Mouse (Mus musculus) A20 (cell line): ENCODE results near the gene Ak9.

Source experiments
- DNase-seq: peaks from one replicate; pipeline ENCODE4 v3.0.0-alpha.2; 2011; ENCODE audit warnings: low read depth, low spot score

Gene Ak9

GRCm38 (mm10) chr10:41303639-41304444, at the start of gene Ak9:
Gene Ak9, plus strand, starts transcription at chr10:41303980.
- peak; percentile 94 for DNase-seq

DNA sequence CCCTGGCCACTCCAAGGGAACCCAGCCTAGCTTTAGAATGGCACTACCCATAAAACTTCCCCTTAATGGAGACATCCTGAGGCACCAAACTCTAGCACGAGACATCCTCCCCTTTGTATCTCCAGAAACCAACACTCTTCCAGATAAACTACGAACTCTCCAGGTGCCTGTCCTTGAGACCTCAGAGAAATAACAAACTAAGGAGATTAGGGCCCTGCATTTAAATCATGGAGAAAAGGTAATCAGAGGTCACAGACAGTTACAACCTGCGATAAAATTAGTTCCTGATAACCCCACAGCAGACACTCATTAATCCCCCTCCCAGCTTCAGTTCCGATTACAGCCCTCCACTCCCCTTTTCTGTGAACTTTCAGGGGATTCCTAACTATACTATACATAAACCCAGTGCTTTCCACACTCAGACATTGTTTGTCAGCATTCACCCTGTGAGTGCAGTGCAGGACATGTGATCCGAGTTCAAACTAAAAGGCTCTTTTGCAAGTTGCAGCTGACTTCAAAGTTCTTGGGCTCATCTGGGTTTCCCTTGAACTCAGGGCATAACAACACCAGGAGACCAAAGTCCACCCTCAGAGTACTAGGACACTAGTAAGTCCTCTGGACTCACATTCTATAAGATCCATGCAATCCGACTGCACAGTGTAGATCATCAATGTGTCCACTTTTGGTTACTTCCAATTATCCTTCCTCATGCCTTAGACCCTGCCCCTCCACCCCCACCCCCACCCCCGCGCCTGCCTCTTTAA, 43.4 kb upstream of the Ak9 start:
- DNase-seq = no peak

DNA sequence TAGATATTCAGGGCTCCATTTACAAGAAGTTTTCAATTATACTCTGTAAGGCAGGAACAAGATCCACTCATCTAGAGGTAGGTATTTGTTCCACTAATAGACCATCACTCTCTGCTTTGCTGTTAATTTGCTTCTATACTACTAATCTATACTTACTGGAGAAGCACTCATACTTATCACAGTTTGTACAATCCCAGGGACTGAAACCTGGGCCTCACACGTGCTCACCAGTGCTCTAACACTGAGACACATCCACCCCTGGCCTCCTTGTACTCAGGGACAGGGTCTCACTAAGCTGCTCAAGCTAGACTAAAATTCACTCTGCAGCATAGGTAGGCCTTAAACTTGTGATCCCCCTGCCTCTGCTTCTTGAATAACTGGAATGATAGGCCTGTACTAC, 42.6 kb upstream of the Ak9 start:
- DNase-seq = no peak

- DNase-seq = no peak
Observed at GRCm38 (mm10) chr10:41261889-41262288, 41.9 kb upstream of the Ak9 start.

- DNase-seq = peak; percentile 29
Observed at GRCm38 (mm10) chr10:41271860-41272259, 31.9 kb upstream of the Ak9 start.

DNA sequence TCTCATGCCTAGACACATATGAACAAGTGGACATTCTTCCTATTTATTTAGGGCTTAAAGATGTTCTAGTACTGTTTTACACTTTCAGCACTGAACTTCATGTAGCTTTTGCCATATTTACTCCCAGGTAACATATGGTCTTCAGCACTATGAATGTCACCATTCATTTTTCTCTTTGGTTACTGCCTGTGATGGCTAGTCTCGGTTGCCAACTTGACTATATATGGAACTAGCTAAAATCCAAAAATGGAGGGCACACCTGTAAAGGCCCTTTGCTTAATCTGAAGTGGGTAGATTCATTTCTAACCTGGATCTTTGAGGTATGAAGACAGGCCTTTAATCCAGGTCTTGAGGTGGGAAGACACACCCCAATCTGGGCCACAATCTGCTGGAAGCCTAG, 28.9 kb upstream of the Ak9 start:
- DNase-seq = no peak

DNA sequence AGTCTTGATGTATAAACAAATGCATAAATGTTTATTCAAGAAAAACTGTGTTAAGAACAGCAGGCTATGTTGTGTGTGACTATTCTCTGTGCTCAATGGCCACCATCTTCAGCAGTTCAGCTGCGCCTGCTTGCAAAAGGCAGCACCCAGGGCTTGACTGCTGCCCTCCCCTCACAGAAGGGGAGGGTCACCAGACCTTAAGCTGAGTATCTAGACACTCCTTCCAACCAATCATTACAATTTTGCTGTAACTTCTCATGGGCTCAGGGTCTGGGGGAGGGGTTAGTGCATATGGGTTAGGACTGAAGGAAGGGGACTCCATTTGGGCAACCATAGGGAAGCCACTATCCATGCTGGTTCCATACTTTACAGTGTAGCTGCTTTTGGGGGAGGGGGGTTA, 25.0 kb upstream of the Ak9 start:
- DNase-seq = no peak

DNA sequence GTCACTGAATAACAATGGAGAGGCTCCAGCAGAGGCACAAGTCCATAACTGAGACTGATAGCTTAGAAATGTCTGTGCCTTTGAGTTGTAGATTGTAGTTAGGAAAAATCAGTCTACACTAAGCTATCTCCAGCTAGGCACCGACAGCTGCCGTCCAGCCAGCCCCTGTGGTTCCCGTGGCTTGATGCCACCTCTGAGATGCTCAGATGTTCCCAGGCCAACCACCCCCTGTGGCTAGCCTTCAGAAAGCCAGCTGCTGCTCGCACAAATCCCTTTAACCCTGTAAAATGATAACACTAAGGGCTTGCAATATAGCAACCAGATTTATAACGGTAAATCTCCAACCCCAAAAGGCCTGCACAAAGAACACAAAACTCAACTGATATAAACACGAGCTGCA, 23.6 kb upstream of the Ak9 start:
- DNase-seq = no peak

GRCm38 (mm10) chr10:41280796-41281195, 23.0 kb upstream of the Ak9 start:
- no peak for DNase-seq

GRCm38 (mm10) chr10:41282086-41282485, 21.7 kb upstream of the Ak9 start:
- DNase-seq = no peak

DNA sequence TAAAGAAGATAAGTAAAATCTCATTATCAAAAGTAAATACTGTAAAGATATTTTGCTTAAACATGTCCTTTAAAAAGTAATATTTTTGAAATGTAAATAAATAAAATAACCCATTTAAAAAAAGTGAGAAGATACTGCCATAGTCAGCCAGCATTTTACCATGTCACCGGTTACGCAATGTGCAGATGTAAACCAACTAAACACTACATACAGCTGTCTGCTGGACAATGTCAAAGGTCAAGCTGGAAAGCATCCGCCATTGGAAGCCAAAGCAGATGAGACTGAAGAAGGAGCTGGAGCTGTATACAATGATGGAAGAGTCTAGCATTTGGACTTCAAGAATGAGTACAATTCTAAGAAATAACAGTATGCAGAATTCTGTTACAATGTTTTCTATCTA, 16.2 kb upstream of the Ak9 start:
- no peak for DNase-seq

GRCm38 (mm10) chr10:41288074-41288473, 15.7 kb upstream of the Ak9 start:
- no peak for DNase-seq

DNA sequence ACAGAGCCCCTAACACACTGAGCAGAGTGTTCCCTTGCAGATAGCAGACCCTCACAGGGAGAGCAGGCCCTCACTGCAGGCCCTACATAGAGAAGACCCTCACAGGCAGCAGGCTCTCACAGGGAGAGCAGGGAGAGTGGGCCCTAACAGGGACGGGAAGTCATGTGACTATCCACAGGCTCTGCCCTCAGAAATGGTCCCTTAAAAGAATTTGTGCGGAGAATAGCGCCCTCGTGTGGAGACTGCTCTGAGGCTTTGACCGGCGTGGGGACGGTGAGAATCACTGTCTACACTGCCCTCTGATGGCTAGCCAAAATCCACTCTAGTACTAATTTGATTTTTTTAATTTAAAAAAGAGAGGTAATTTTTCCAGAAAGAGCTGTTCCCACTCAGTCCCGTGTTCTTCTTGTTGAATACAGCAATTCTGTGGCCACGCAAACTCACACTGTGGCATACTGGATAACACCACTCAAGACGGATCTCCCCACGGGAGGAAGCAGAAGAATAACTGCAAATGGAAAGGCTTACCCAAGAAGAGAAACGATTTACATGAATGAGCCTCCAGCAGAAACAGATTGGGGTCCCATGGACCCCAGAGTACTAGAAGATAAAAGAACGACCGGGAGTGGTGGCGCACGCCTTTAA, 14.9 kb upstream of the Ak9 start:
- DNase-seq = peak; percentile 85

DNA sequence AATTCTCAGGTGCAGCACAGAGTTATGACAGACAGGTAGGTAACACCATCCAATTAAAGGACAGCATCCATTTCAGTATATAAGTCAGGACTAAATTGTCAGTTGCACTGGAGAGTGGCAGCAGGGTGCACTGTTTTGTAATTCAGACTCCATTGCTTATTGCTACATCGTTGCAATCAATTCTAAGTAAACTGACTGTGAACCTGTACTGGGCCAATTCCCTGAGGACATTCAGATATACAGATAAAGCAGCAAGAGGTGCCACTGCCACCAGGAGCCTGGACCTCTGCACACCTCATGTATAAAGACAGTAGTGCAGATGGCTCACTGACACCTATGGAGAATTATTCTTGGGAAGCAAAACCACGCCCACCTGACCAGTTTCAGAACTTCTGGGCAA, 12.8 kb upstream of the Ak9 start:
- no peak for DNase-seq

- no peak for DNase-seq
Observed at GRCm38 (mm10) chr10:41293019-41293418, 10.8 kb upstream of the Ak9 start.

DNA sequence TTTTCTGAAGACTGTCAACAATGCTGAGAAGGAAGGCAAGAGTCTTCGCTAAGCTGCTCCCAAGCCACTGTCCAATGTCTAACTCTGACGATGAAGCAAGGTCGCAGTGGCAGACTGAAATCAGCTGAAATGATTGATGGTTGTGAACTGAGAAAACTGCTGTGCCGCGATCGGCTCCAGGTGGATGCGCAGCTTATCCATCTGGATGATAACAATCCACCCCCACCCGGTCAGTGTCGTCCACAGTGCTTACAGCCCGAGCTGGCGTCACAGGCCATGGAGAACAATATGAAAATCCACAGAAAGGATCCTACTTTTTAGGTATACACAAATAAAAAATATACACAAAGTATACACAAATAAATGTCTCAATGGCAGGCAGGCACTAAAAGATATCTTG, 9.0 kb upstream of the Ak9 start:
- no peak for DNase-seq

DNA sequence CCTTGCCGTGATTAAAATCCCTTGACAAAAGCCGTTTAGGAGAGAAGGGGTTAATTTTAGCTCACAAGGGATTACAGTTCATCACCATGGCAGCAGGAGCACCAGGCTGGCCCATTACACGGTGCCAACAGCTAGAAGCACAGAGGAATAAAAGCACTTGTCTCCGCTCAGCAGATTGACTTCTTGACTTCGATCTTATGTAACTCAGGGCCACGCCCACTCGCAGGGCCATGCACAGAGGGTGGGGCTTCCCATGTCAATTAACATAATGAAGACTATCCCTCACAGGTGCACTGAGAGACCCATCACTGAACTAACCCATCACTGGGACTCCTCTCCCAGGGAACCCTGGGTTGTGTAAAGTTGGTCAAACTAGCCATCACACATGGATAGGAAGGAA, 8.6 kb upstream of the Ak9 start:
- peak; percentile 21 for DNase-seq

GRCm38 (mm10) chr10:41300161-41300560, 3.6 kb upstream of the Ak9 start:
- no peak for DNase-seq

- peak; percentile 94 for DNase-seq
Observed at GRCm38 (mm10) chr10:41302689-41303431, 920 bp upstream of the Ak9 start, which contains the start of gene Fig4. Gene Fig4, minus strand, starts transcription at chr10:41303260.

GRCm38 (mm10) chr10:41304961-41305455, 1.2 kb downstream of the Ak9 start:
- DNase-seq = no peak

GRCm38 (mm10) chr10:41308205-41308604, 4.4 kb downstream of the Ak9 start:
- DNase-seq = peak; percentile 72

DNA sequence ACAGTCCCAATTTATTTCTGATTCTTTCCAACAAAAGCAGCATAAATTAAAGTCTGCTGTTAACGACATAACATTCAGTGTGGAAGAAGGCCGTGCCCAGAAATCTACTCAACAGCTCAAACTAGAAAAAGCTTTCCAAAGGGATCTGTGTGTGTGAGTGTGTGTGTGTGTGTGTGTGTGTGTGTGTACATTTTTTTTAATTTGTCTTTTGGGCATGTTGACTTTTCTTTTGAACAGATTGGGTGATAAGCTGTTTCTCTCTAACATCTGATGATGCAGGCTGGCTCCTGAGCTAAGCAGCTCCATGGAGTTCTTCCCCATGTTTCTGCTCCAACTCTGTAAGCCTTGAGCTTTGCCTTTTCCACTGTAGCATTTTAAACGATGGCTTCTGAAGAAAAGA, 12.1 kb downstream of the Ak9 start:
- no peak for DNase-seq
